Mouse (Mus musculus) heart, adult 2 months (tissue): Measurements from ENCODE around the gene Mllt3.

ENCODE experiments used
- CTCF ChIP-seq: fragments of 200-600 bp; IDR thresholded peaks from 2 replicates; pipeline ENCODE4 v1.8.1; 2022; ENCODE audit warnings: antibody characterized with exemption, mild to moderate bottlenecking, moderate library complexity
- EP300 ChIP-seq: fragments of 200-500 bp; IDR thresholded peaks from 2 replicates; pipeline ENCODE4 v1.6.1; 2011; ENCODE audit warnings: low read depth, low read length, control low read depth; ENCODE audit not compliant: insufficient read depth
- POLR2A ChIP-seq: fragments of 200-500 bp; IDR thresholded peaks from 2 replicates; pipeline ENCODE4 v1.6.1; 2011; ENCODE audit warnings: mild to moderate bottlenecking, low read depth, low read length, control low read depth; ENCODE audit not compliant: insufficient read depth

DNA sequence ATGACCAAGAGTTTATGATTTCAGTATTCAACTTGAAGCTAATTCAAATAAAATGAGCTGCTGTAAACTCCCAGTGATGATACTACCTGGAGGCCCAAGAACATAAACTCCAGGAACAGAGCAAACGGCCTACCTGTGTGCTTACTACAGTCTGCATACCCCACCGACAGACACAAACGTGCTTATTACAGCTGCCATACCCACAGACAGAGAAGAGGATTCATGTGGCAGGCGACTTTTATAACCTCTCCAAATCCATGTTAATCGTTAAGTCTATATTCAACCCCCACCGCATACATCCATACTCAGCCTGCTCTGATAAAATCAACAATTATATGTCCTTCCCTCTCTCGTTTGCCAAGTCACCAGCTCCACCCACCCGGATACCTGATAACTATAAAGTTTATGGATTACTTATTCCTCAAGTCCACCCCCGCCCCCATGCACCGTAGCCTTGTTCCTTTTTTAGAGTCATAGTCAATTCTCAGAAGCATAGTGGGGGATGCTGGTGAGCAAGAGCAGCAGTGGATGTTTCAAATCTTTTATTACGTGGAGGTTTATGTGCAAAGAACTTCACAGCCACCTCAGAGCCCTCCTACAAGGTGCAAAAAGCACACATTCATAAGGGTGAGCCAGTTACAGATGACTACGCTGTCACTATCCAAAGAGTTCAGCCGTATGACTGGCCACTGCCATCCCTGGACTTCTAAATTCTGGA is 70.0 kb downstream of the Mllt3 start:
- TF ChIP-seq EP300: no peak
- no peak for TF ChIP-seq CTCF
- no peak for TF ChIP-seq POLR2A
